Mouse (Mus musculus) CH12.LX (cell line): Measurements from ENCODE around the gene Lrrc61. TPM values are rescaled to one million over a fixed set of nuclear protein-coding genes. Genes with fewer than 3 reads are reported as not detected.

Source experiments
- DNase-seq: peaks from one replicate; pipeline ENCODE4 v3.0.0-alpha.2; 2013; ENCODE audit errors: extremely low read depth
- H3K27ac ChIP-seq: 2 replicates; pipeline ENCODE4 v1.5.1; 2012; ENCODE audit warnings: low read depth, mild to moderate bottlenecking, control low read depth, moderate library complexity; ENCODE audit not compliant: insufficient read depth
- H3K27me3 ChIP-seq: replicated peaks from 2 replicates; pipeline ENCODE3; 2012; ENCODE audit warnings: inconsistent platforms
- H3K36me3 ChIP-seq, 2 experiments: replicated peaks in 1 of 2; 2 replicates each; pipeline versions ENCODE3 to v1.6.1; 2012; ENCODE audit warnings: inconsistent platforms in 1 of 2, low read length in 1 of 2, mild to moderate bottlenecking in 1 of 2, mixed read lengths in 1 of 2, moderate library complexity in 1 of 2; ENCODE audit not compliant: control insufficient read depth in 1 of 2, insufficient read depth in 1 of 2
- H3K4me1 ChIP-seq, 2 experiments: 2 replicates each; pipeline ENCODE4 v1.6.1; 2012; ENCODE audit warnings: inconsistent platforms in 1 of 2, moderate library complexity in 1 of 2; ENCODE audit not compliant: insufficient read depth in 2 of 2, control insufficient read depth in 1 of 2
- H3K4me2 ChIP-seq: 2 replicates; pipeline ENCODE4 v1.6.1; 2012; ENCODE audit warnings: low read depth, mild to moderate bottlenecking, control low read depth; ENCODE audit not compliant: poor library complexity, insufficient read depth, severe bottlenecking
- H3K4me3 ChIP-seq, 3 experiments: fragments of 150-350 bp in 1 of 3; sonication (generic) in 1 of 3; replicated peaks in 1 of 3; 2 replicates each; pipeline versions ENCODE3 to v1.5.1; 2011 to 2012; ENCODE audit warnings: low read depth in 2 of 3, low read length in 2 of 3, mild to moderate bottlenecking in 2 of 3, moderate library complexity in 2 of 3, control low read depth in 1 of 3, improper control_type of control experiment in 1 of 3, inconsistent platforms in 1 of 3, mixed read lengths in 1 of 3; ENCODE audit not compliant: poor library complexity in 1 of 3
- H3K79me2 ChIP-seq: replicated peaks from 2 replicates; pipeline ENCODE4 v1.6.1; 2012; ENCODE audit warnings: mild to moderate bottlenecking, moderate library complexity; ENCODE audit not compliant: control insufficient read depth, poor library complexity, insufficient read depth, severe bottlenecking; ENCODE audit errors: extremely low read depth
- H3K9ac ChIP-seq: 2 replicates; pipeline ENCODE4 v1.6.1; 2012; ENCODE audit warnings: low read depth, mild to moderate bottlenecking, control low read depth, moderate library complexity; ENCODE audit not compliant: insufficient read depth
- H3K9me3 ChIP-seq: replicated peaks from 2 replicates; pipeline ENCODE3; 2012; ENCODE audit warnings: low read length, inconsistent platforms, mixed read lengths
- CHD1 ChIP-seq: IDR thresholded peaks from 2 replicates; pipeline ENCODE4 v1.6.1; 2012; ENCODE audit warnings: low read depth, low read length, improper control_type of control experiment, inconsistent platforms
- CHD2 ChIP-seq: IDR thresholded peaks from 2 replicates; pipeline ENCODE4 v1.6.1; 2011; ENCODE audit warnings: low read length, improper control_type of control experiment
- CTCF ChIP-seq, 2 experiments: IDR thresholded peaks in 1 of 2; conservative IDR thresholded peaks in 1 of 2; 2 replicates each; pipeline ENCODE4 v1.5.1; 2011 to 2012; ENCODE audit warnings: low read depth in 2 of 2, low read length in 2 of 2, improper control_type of control experiment in 1 of 2, inconsistent platforms in 1 of 2, mild to moderate bottlenecking in 1 of 2, moderate library complexity in 1 of 2
- ELF1 ChIP-seq: IDR thresholded peaks from 2 replicates; pipeline ENCODE4 v1.6.1; 2014; ENCODE audit warnings: low read depth, mild to moderate bottlenecking, inconsistent platforms, low read length, improper control_type of control experiment
- EP300 ChIP-seq: IDR thresholded peaks from 2 replicates; pipeline ENCODE4 v1.6.1; 2011; ENCODE audit warnings: low read length, improper control_type of control experiment
- ETS1 ChIP-seq: conservative IDR thresholded peaks from 2 replicates; pipeline ENCODE4 v1.6.1; 2012; ENCODE audit warnings: low read depth, mild to moderate bottlenecking, inconsistent platforms, low read length, improper control_type of control experiment, moderate library complexity
- JUN ChIP-seq: IDR thresholded peaks from 2 replicates; pipeline ENCODE4 v1.6.1; 2011; ENCODE audit warnings: low read depth, mild to moderate bottlenecking, low read length, improper control_type of control experiment, moderate library complexity; ENCODE audit not compliant: insufficient read depth
- MAFK ChIP-seq: IDR thresholded peaks from 2 replicates; pipeline ENCODE4 v1.6.1; 2011; ENCODE audit warnings: low read length, improper control_type of control experiment; ENCODE audit not compliant: insufficient replicate concordance
- MAX ChIP-seq: IDR thresholded peaks from 2 replicates; pipeline ENCODE4 v1.6.1; 2011; ENCODE audit warnings: low read length, improper control_type of control experiment
- MEF2A ChIP-seq: IDR thresholded peaks from 2 replicates; pipeline ENCODE4 v1.6.1; 2014; ENCODE audit warnings: low read depth, mild to moderate bottlenecking, inconsistent platforms, low read length, improper control_type of control experiment, borderline replicate concordance
- MXI1 ChIP-seq: IDR thresholded peaks from 2 replicates; pipeline ENCODE4 v1.6.1; 2011; ENCODE audit warnings: mild to moderate bottlenecking, low read depth, low read length, improper control_type of control experiment
- NELFE ChIP-seq: IDR thresholded peaks from 2 replicates; pipeline ENCODE4 v1.6.1; 2011; ENCODE audit warnings: low read depth, low read length, improper control_type of control experiment
- NRF1 ChIP-seq: IDR thresholded peaks from 2 replicates; pipeline ENCODE4 v1.6.1; 2014; ENCODE audit warnings: low read depth, mild to moderate bottlenecking, inconsistent platforms, low read length, improper control_type of control experiment, moderate library complexity
- PAX5 ChIP-seq: IDR thresholded peaks from 2 replicates; pipeline ENCODE4 v1.6.1; 2012; ENCODE audit warnings: low read length, inconsistent platforms, mixed read lengths
- POLR2A ChIP-seq: IDR thresholded peaks from 2 replicates; pipeline ENCODE4 v1.6.1; 2011; ENCODE audit warnings: low read depth, mild to moderate bottlenecking, improper control_type of control experiment, low read length
- POLR2AphosphoS2 ChIP-seq: IDR thresholded peaks from 2 replicates; pipeline ENCODE4 v1.6.1; 2011; ENCODE audit warnings: low read depth, low read length, improper control_type of control experiment
- RAD21 ChIP-seq: IDR thresholded peaks from 2 replicates; pipeline ENCODE4 v1.6.1; 2011; ENCODE audit warnings: low read depth, mild to moderate bottlenecking, low read length, improper control_type of control experiment, moderate library complexity
- SIN3A ChIP-seq: IDR thresholded peaks from 2 replicates; pipeline ENCODE4 v1.6.1; 2012; ENCODE audit warnings: low read length, improper control_type of control experiment, inconsistent platforms
- SMC3 ChIP-seq: IDR thresholded peaks from 2 replicates; pipeline ENCODE4 v1.6.1; 2011; ENCODE audit warnings: low read depth, low read length, improper control_type of control experiment
- TBP ChIP-seq: conservative IDR thresholded peaks from 2 replicates; pipeline ENCODE4 v1.6.1; 2011; ENCODE audit warnings: low read depth, low read length, improper control_type of control experiment
- TCF12 ChIP-seq: IDR thresholded peaks from 2 replicates; pipeline ENCODE4 v1.6.1; 2014; ENCODE audit warnings: low read depth, mild to moderate bottlenecking, inconsistent platforms, low read length, improper control_type of control experiment
- UBTF ChIP-seq: IDR thresholded peaks from 2 replicates; pipeline ENCODE4 v1.6.1; 2012; ENCODE audit warnings: low read depth, mild to moderate bottlenecking, inconsistent platforms, low read length, improper control_type of control experiment, moderate library complexity
- USF2 ChIP-seq: conservative IDR thresholded peaks from 2 replicates; pipeline ENCODE4 v1.6.1; 2011; ENCODE audit warnings: low read depth, low read length, improper control_type of control experiment
- ZC3H11A ChIP-seq: IDR thresholded peaks from 2 replicates; pipeline ENCODE4 v1.6.1; 2012; ENCODE audit warnings: low read depth, mild to moderate bottlenecking, inconsistent platforms, low read length, improper control_type of control experiment
- ZKSCAN1 ChIP-seq: IDR thresholded peaks from 2 replicates; pipeline ENCODE4 v1.6.1; 2012; ENCODE audit warnings: low read depth, inconsistent platforms, low read length, improper control_type of control experiment, borderline replicate concordance
- ZMIZ1 ChIP-seq: IDR thresholded peaks from 2 replicates; pipeline ENCODE4 v1.6.1; 2012; ENCODE audit warnings: low read depth, mild to moderate bottlenecking, inconsistent platforms, low read length, improper control_type of control experiment
- ZNF384 ChIP-seq: IDR thresholded peaks from 2 replicates; pipeline ENCODE4 v1.6.1; 2012; ENCODE audit warnings: low read depth, low read length, improper control_type of control experiment, inconsistent platforms
- dilution Hi-C: fragments of 300-500 bp; cut with MboI; formaldehyde crosslinking; loops from 2 replicates; pipeline ENCODE4 v1.14.3; 2020; ENCODE audit warnings: low sequenced_read_pairs; ENCODE audit not compliant: extremely low pct_unique_long_range_greater_than_20kb, extremely low pct_ligation_motif_present
- in situ Hi-C: fragments of 300-500 bp; cut with MboI; formaldehyde crosslinking; loops from 3 replicates; pipeline ENCODE4 v1.14.3; 2019; ENCODE audit warnings: low sequenced_read_pairs, low pct_ligation_motif_present, low pct_unique_long_range_greater_than_20kb, mixed read lengths
- polyA plus RNA-seq: library from polyadenylated mRNA; unstranded; fragments of >175 nt; gene quantifications from 2 replicates; pipeline ENCODE4 v1.2.1, GENCODE M21; 2012; ENCODE audit warnings: low read depth; ENCODE audit not compliant: insufficient read length
- total RNA-seq, 2 experiments: library from RNA; depleted of rRNA; stranded (reverse); fragments of 300-350 nt in 1 of 2; fragments of >200 nt in 1 of 2; gene quantifications; 2 replicates each; pipeline ENCODE4 v1.2.3; 2012 to 2014

The Lrrc61 gene
- total and polyA plus RNA-seq, 3 experiments = 5.6 to 14.2 (median 13.7) TPM

GRCm38 (mm10) chr6:48581257-48581656, 26.7 kb downstream of the Lrrc61 start:
- no peaks in the 10 kb centered on the region for H3K79me2 ChIP-seq
- TF ChIP-seq SIN3A (no peak), RAD21 (no peak), USF2 (no peak), PAX5 (no peak), TBP (no peak), NELFE (no peak), MXI1 (no peak), EP300 (no peak), ZMIZ1 (no peak), POLR2AphosphoS2 (no peak), ZNF384 (no peak), MAX (no peak), NRF1 (no peak)
- H3K4me2 ChIP-seq = no peak overlapping the region
- H3K27ac ChIP-seq = no peak overlapping the region
- in situ Hi-C loops = no loop called here
- dilution Hi-C loops = no loop called here
- H3K9me3 ChIP-seq = peaks cover 2% of the 10 kb centered on the region
- DNase-seq = no peak
- no peak overlapping the region for H3K4me3 ChIP-seq
- no peaks in the 10 kb centered on the region for H3K36me3 ChIP-seq
- H3K27me3 ChIP-seq = no peaks in the 10 kb centered on the region
- peaks cover 3 to 29% of the 10 kb centered on the region in 2 experiments for H3K4me1 ChIP-seq
- no peak overlapping the region for H3K9ac ChIP-seq

GRCm38 (mm10) chr6:48582037-48582436, 27.4 kb downstream of the Lrrc61 start:
- no peak overlapping the region for H3K27ac ChIP-seq

More at GRCm38 (mm10) chr6:48582037-48582436, 27.4 kb downstream of the Lrrc61 start:
- dilution Hi-C loops = no loop called here
- H3K36me3 ChIP-seq = no peaks in the 10 kb centered on the region
- DNase-seq = peak; percentile 74
- H3K9ac ChIP-seq = no peak overlapping the region
- H3K4me1 ChIP-seq = peaks cover 3 to 29% of the 10 kb centered on the region in 2 experiments
- no peak overlapping the region for H3K4me3 ChIP-seq
- no peak overlapping the region for H3K4me2 ChIP-seq
- H3K27me3 ChIP-seq = no peaks in the 10 kb centered on the region
- in situ Hi-C loops = no loop called here
- TF ChIP-seq SIN3A (no peak), MAX (no peak), UBTF (no peak), ZKSCAN1 (no peak), MXI1 (no peak), RAD21 (peak; percentile 74), PAX5 (no peak), CTCF (conservative IDR thresholded peaks at IDR 0.05 in 1 of 2, IDR thresholded peaks at IDR 0.05 in 1 of 2; ENCODE audit: low read depth in 2 of 2, low read length in 2 of 2) (peak; percentile 68 to 83), ZC3H11A (peak; percentile 7; the same call in 1 of the 2 replicates), ZNF384 (0 out of 2 replicates have a peak, but pooled peaks have one; percentile 17), TBP (no peak), ELF1 (no peak), POLR2AphosphoS2 (no peak), SMC3 (peak; percentile 83), TCF12 (no peak), NELFE (no peak), POLR2A (no peak), MEF2A (no peak), MAFK (no peak), CHD2 (no peak), ZMIZ1 (no peak), JUN (no peak), CHD1 (no peak), ETS1 (no peak)
- H3K79me2 ChIP-seq = no peaks in the 10 kb centered on the region
- H3K9me3 ChIP-seq = peaks cover 3% of the 10 kb centered on the region
